11 mouse cellular contexts compared by ENCODE assay signal in genomic region chr15:98632921-98633320, GRCm38 (mm10). TPM values are rescaled to one million over a fixed set of nuclear protein-coding genes. Genes with fewer than 3 reads are reported as not detected.
DNase-seq lines count a peak whose midpoint lies in the region; ATAC-seq lines count a peak whose summit lies in the region.
"Had no signal": no experiment of that assay in that cellular context is flagged by ENCODE, and none has a peak within 500 bp of the region (broad histone marks: within the 10 kb centered on the region; RNA-seq: fewer than 3 reads in every experiment).

No protein-coding gene starts in this region.

- no peaks in the 10 kb centered on the region for H3K36me3 ChIP-seq in heart, embryonic 11.5 days (ENCODE audit: control insufficient read depth, insufficient read depth, low read length)
- H3K36me3 ChIP-seq in hindbrain, embryonic 13.5 days: no peaks in the 10 kb centered on the region
- H3K36me3 ChIP-seq: liver, embryonic 15.5 days had no signal

- no peaks in the 10 kb centered on the region for H3K9me3 ChIP-seq in heart, embryonic 11.5 days (replicated peaks; ENCODE audit: control insufficient read depth, low read length)
- H3K9me3 ChIP-seq in hindbrain, embryonic 13.5 days: no peaks in the 10 kb centered on the region
- H3K9me3 ChIP-seq: liver, embryonic 15.5 days had no signal

- no peak overlapping the region for H3K9ac ChIP-seq in heart, embryonic 11.5 days (ENCODE audit: low read depth, low read length)
- peak overlapping the region; percentile 95 for H3K9ac ChIP-seq in hindbrain, embryonic 13.5 days
- H3K9ac ChIP-seq: liver, embryonic 15.5 days had no signal

- H3K4me3 ChIP-seq in heart, embryonic 11.5 days (ENCODE audit: low read depth, low read length): peak overlapping the region; percentile 59; the same call in 1 of the 2 replicates
- H3K4me3 ChIP-seq in hindbrain, embryonic 13.5 days: peak overlapping the region; percentile 76
- H3K4me3 ChIP-seq: erythroblast, embryonic 14.5 days had no signal

- peak overlapping the region; percentile 88 for H3K4me2 ChIP-seq in heart, embryonic 11.5 days
- peak overlapping the region; percentile 86 for H3K4me2 ChIP-seq in hindbrain, embryonic 13.5 days

- ATAC-seq in heart, embryonic 11.5 days (replicated peaks; ENCODE audit: insufficient number of reproducible peaks, low FRiP score, low TSS enrichment): no peak
- ATAC-seq in hindbrain, embryonic 13.5 days (ENCODE audit: low FRiP score): no peak

- peaks cover 40% of the 10 kb centered on the region for H3K4me1 ChIP-seq in heart, embryonic 11.5 days (ENCODE audit: control insufficient read depth, insufficient read depth, low read length)
- peaks cover 86% of the 10 kb centered on the region for H3K4me1 ChIP-seq in hindbrain, embryonic 13.5 days (replicated peaks)

- DNase-seq in heart, adult 9 months (ENCODE audit: low spot score in 2 of 2): no peak
- DNase-seq in brain, adult 2 months (ENCODE audit: low read depth, low spot score): peak; percentile 53
- peak; percentile 32 for DNase-seq in naive thymus-derived CD4-positive, alpha-beta T cell, adult 2 months (ENCODE audit: low read depth)
- DNase-seq in ovary, postnatal 10 days (ENCODE audit: low spot score): no peak
- DNase-seq in adrenal gland, adult 8-10 months: no peak
- DNase-seq in adrenal gland, postnatal 14 days: no peak
- DNase-seq: thymus, postnatal 25 days had no signal

- H3K27me3 ChIP-seq in heart, embryonic 11.5 days (ENCODE audit: control insufficient read depth, insufficient read depth, low read length): peaks cover 69% of the 10 kb centered on the region
- H3K27me3 ChIP-seq in hindbrain, embryonic 13.5 days: peaks cover 25% of the 10 kb centered on the region; the same call in 1 of the 2 replicates

- no peak overlapping the region for H3K27ac ChIP-seq in heart, embryonic 11.5 days (ENCODE audit: low read depth, low read length)
- peak overlapping the region; percentile 99 for H3K27ac ChIP-seq in hindbrain, embryonic 13.5 days
- H3K27ac ChIP-seq: liver, embryonic 15.5 days had no signal

- 3% methylated on average over 4 of the region's 4 CpGs for WGBS in heart, embryonic 11.5 days (ENCODE audit: insufficient replicate concordance)
- whole genome bisulfite sequencing in hindbrain, embryonic 13.5 days: 0% methylated on average over 4 of the region's 4 CpGs

RNA-seq across cellular contexts. Expression of gene Cacnb3, which starts 2.3 kb away (rescaled TPM):
- 9.8 and 9.9 TPM in 2 replicates for polyA plus RNA-seq in heart, embryonic 11.5 days (2014; fragmentation: Nextera tagmentation; extraction: Ambion mirVana)
- polyA plus RNA-seq in hindbrain, embryonic 13.5 days (2015; fragmentation: Nextera tagmentation; extraction: Ambion mirVana): 124 and 135 TPM in 2 replicates
- 10 to 100 TPM; 13.4 to 19.6 (median 15.7) TPM for total RNA-seq in adrenal gland, adult 8-10 months (2022)
- 12.0 and 18.2 TPM in 2 replicates for total RNA-seq in adrenal gland, postnatal 14 days (2021)
- polyA plus RNA-seq: erythroblast, embryonic 14.5 days had no signal

RNA-seq across cellular contexts. Expression of gene Adcy6, which starts 23.0 kb away (rescaled TPM):
- 24.5 and 34.8 TPM in 2 replicates for polyA plus RNA-seq in heart, embryonic 11.5 days (2014; fragmentation: Nextera tagmentation; extraction: Ambion mirVana)
- 10.1 and 11.7 TPM in 2 replicates for polyA plus RNA-seq in hindbrain, embryonic 13.5 days (2015; fragmentation: Nextera tagmentation; extraction: Ambion mirVana)
- 10 to 100 TPM; 35.2 to 66.9 (median 56.7) TPM for total RNA-seq in adrenal gland, adult 8-10 months (2022)
- 73.8 and 86.1 TPM in 2 replicates for total RNA-seq in adrenal gland, postnatal 14 days (2021)

RNA-seq across cellular contexts. Expression of gene Ddx23, which starts 29.8 kb away (rescaled TPM):
- 11.2 and 19.6 TPM in 2 replicates for polyA plus RNA-seq in heart, embryonic 11.5 days (2014; fragmentation: Nextera tagmentation; extraction: Ambion mirVana)
- 27.5 and 28.0 TPM in 2 replicates for polyA plus RNA-seq in hindbrain, embryonic 13.5 days (2015; fragmentation: Nextera tagmentation; extraction: Ambion mirVana)
- 100 to 1,000 TPM in 1 of 4 experiments, 10 to 100 TPM in 3; 68.9 to 100 (median 85.6) TPM for total RNA-seq in adrenal gland, adult 8-10 months (2022)
- total RNA-seq in adrenal gland, postnatal 14 days (2021): 85.2 and 87.5 TPM in 2 replicates

RNA-seq across cellular contexts. Expression of gene Rnd1, which starts 44.3 kb away (rescaled TPM):
- 1.2 and 1.6 TPM in 2 replicates for polyA plus RNA-seq in heart, embryonic 11.5 days (2014; fragmentation: Nextera tagmentation; extraction: Ambion mirVana)
- polyA plus RNA-seq in hindbrain, embryonic 13.5 days (2015; fragmentation: Nextera tagmentation; extraction: Ambion mirVana): 7.3 and 7.4 TPM in 2 replicates
- total RNA-seq in adrenal gland, adult 8-10 months (2022): 1 to 10 TPM; 2.5 to 9.7 (median 4.0) TPM
- total RNA-seq in adrenal gland, postnatal 14 days (2021): 2.1 and 3.6 TPM in 2 replicates
- polyA plus RNA-seq: erythroblast, embryonic 14.5 days had no signal

Comparison
In these comparisons a context has a peak if more than half of its experiments do, and no peak if none do; other contexts are left out.
1. DNase-seq: peak in brain, adult 2 months (single experiment) and naive thymus-derived CD4-positive, alpha-beta T cell, adult 2 months (single experiment); none in heart, adult 9 months (0 of 2), ovary, postnatal 10 days (single experiment), adrenal gland, adult 8-10 months (single experiment) and adrenal gland, postnatal 14 days (single experiment).